In genomic region chr10:105509146-105509895, GRCm38 (mm10) we compare ENCODE assay signal across 11 mouse cellular contexts.
A peak's percentile ranks its signal among the peaks of the same experiment; 100 is the strongest.
DNase-seq lines count a peak whose midpoint lies in the region; ATAC-seq and TF ChIP-seq lines count a peak whose summit lies in the region.
"Had no signal": no experiment of that assay in that cellular context is flagged by ENCODE, and none has a peak within 500 bp of the region (broad histone marks: within the 10 kb centered on the region; RNA-seq: fewer than 3 reads in every experiment).

No protein-coding gene starts in this region.

- H3K4me2 ChIP-seq in liver, postnatal 0 days (ENCODE audit: low read depth, low read length): 0 out of 2 replicates have a peak overlapping the region, but pooled peaks have one; percentile 11
- 0 out of 2 replicates have a peak overlapping the region, but pooled peaks have one; percentile 11 for H3K4me2 ChIP-seq in hindbrain, embryonic 11.5 days (replicated peaks; ENCODE audit: low read depth, low read length)
- H3K4me2 ChIP-seq in midbrain, embryonic 16.5 days (ENCODE audit: low read length): peak overlapping the region; percentile 33

- no peak overlapping the region for H3K4me3 ChIP-seq in liver, postnatal 0 days (ENCODE audit: low read depth, low read length)
- H3K4me3 ChIP-seq in hindbrain, embryonic 11.5 days (ENCODE audit: low read depth, low read length): no peak overlapping the region
- no peak overlapping the region for H3K4me3 ChIP-seq in midbrain, embryonic 16.5 days (ENCODE audit: low read depth, low read length)

- DNase-seq in liver, postnatal 0 days: no peak
- DNase-seq in liver: no peak
- peak; percentile 91 to 93 for DNase-seq in cerebellum, postnatal 10 days
- no peak for DNase-seq in hindbrain, embryonic 11.5 days (ENCODE audit: low spot score)
- no peak for DNase-seq in frontal cortex, postnatal 25 days (ENCODE audit: low spot score in 2 of 2)
- no peak for DNase-seq in frontal cortex, postnatal 14 days (ENCODE audit: low spot score in 2 of 2)
- DNase-seq: layer of hippocampus, adult 9-11 months; thymus, postnatal 14 days had no signal

- no peak for TF ChIP-seq CTCF in liver, postnatal 0 days (IDR thresholded peaks at IDR 0.05; ENCODE audit: low read depth)

- H3K9me3 ChIP-seq in liver, postnatal 0 days (ENCODE audit: low read length): no peaks in the 10 kb centered on the region
- no peaks in the 10 kb centered on the region for H3K9me3 ChIP-seq in hindbrain, embryonic 11.5 days (ENCODE audit: control insufficient read depth, low read length)
- H3K9me3 ChIP-seq in midbrain, embryonic 16.5 days (replicated peaks; ENCODE audit: control insufficient read depth, low read length, poor library complexity, severe bottlenecking): no peaks in the 10 kb centered on the region

- no peaks in the 10 kb centered on the region for H3K36me3 ChIP-seq in liver, postnatal 0 days (replicated peaks; ENCODE audit: insufficient read depth, low read length)
- H3K36me3 ChIP-seq in hindbrain, embryonic 11.5 days (ENCODE audit: control insufficient read depth, insufficient read depth, low read length): no peaks in the 10 kb centered on the region
- no peaks in the 10 kb centered on the region for H3K36me3 ChIP-seq in midbrain, embryonic 16.5 days (ENCODE audit: control insufficient read depth, insufficient read depth, low read length)

- H3K4me1 ChIP-seq in liver, postnatal 0 days (ENCODE audit: insufficient read depth): 0 out of 2 replicates have a peak, but pooled peaks cover 3% of the 10 kb centered on the region
- H3K4me1 ChIP-seq in hindbrain, embryonic 11.5 days (replicated peaks; ENCODE audit: control insufficient read depth, insufficient read depth, low read length): 0 out of 2 replicates have a peak, but pooled peaks cover 7% of the 10 kb centered on the region
- peaks cover 22% of the 10 kb centered on the region for H3K4me1 ChIP-seq in midbrain, embryonic 16.5 days (ENCODE audit: control insufficient read depth, insufficient read depth, low read length)

- H3K27me3 ChIP-seq in liver, postnatal 0 days (ENCODE audit: insufficient read depth, low read length): no peaks in the 10 kb centered on the region
- no peaks in the 10 kb centered on the region for H3K27me3 ChIP-seq in hindbrain, embryonic 11.5 days (ENCODE audit: control insufficient read depth, insufficient read depth, low read length)
- H3K27me3 ChIP-seq in midbrain, embryonic 16.5 days (ENCODE audit: control insufficient read depth, insufficient read depth, low read depth, low read length): no peaks in the 10 kb centered on the region

- ATAC-seq in liver, postnatal 0 days: no peak
- peak; percentile 44 for ATAC-seq in hindbrain, embryonic 11.5 days (ENCODE audit: low FRiP score)
- ATAC-seq in midbrain, embryonic 16.5 days: peak; percentile 40
- no peak for ATAC-seq in activated CD4-positive, CD25-positive, alpha-beta regulatory T cell, adult 4 months

- WGBS in liver, postnatal 0 days (ENCODE audit: insufficient replicate concordance): 62% methylated on average over 9 of the region's 12 CpGs
- WGBS in hindbrain, embryonic 11.5 days: 47% methylated on average over 10 of the region's 12 CpGs
- 40% methylated on average over 9 of the region's 12 CpGs for WGBS in midbrain, embryonic 16.5 days

- no peak for TF ChIP-seq EP300 in liver, postnatal 0 days (IDR thresholded peaks at IDR 0.05; ENCODE audit: low read depth)

- no peak overlapping the region for H3K9ac ChIP-seq in liver, postnatal 0 days (replicated peaks)
- H3K9ac ChIP-seq in hindbrain, embryonic 11.5 days (ENCODE audit: low read depth, low read length): no peak overlapping the region
- H3K9ac ChIP-seq in midbrain, embryonic 16.5 days (ENCODE audit: low read depth, low read length): no peak overlapping the region

- no peak overlapping the region for H3K27ac ChIP-seq in liver, postnatal 0 days (ENCODE audit: low read depth)
- H3K27ac ChIP-seq in hindbrain, embryonic 11.5 days (ENCODE audit: low read depth, low read length): no peak overlapping the region
- H3K27ac ChIP-seq in midbrain, embryonic 16.5 days (ENCODE audit: low read length): no peak overlapping the region
- H3K27ac ChIP-seq: macrophage had no signal

Comparison
In these comparisons a context has a peak if more than half of its experiments do, and no peak if none do; other contexts are left out.
1. ATAC-seq: peak in hindbrain, embryonic 11.5 days (single experiment) and midbrain, embryonic 16.5 days (single experiment); none in liver, postnatal 0 days (single experiment) and activated CD4-positive, CD25-positive, alpha-beta regulatory T cell, adult 4 months (single experiment).
2. DNase-seq: peak in cerebellum, postnatal 10 days (2 of 2); none in liver, postnatal 0 days (single experiment), liver (single experiment), hindbrain, embryonic 11.5 days (single experiment), frontal cortex, postnatal 25 days (0 of 2) and frontal cortex, postnatal 14 days (0 of 2).
3. Peak in every context shown above with its lines, with median percentiles within 50 percentile points of each other: H3K4me2 ChIP-seq.